Mouse (Mus musculus) lung, adult 2 months (tissue): ENCODE results near the gene Cenpa.

Experiments used
- CTCF ChIP-seq: fragments of 200-500 bp; IDR thresholded peaks from 2 replicates; pipeline ENCODE4 v1.5.1; 2011; ENCODE audit warnings: mild to moderate bottlenecking, low read length, control low read depth; ENCODE audit not compliant: insufficient read depth
- POLR2A ChIP-seq: fragments of 200-500 bp; IDR thresholded peaks from 2 replicates; pipeline ENCODE4 v1.6.1; 2011; ENCODE audit warnings: low read depth, mild to moderate bottlenecking, control low read depth, low read length, borderline replicate concordance; ENCODE audit errors: extremely low read depth

DNA sequence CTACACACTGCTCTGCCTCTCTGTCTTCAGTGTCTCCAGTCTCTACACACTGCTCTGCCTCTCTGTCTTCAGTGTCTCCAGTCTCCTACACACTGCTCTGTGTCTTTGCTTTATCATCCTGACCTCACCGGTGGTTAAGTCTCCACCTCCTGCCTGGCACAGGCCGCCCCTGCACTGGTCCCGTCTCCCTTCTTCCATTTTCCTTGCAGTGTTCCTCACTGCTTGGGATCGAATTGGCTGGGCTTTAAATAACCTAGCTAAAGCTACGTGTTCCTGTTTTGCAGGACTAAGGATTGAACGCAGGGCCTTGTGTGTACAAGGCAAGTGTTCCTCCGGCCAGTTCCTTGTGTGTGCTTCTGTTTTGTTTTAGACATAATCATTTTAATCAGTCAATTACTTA is 3.5 kb downstream of the Cenpa start:
- no peak for TF ChIP-seq CTCF
- TF ChIP-seq POLR2A, result no peak
